Mouse (Mus musculus) cerebellum, adult 2 months (tissue): ENCODE measurements at regions not wholly inside any gene's neighbourhood (a gene's known extent, or its start where the extent isn't known, plus 50 kb on each side); places are given as distances from the start of the nearest gene placed in this dataset.
"Not testable (repeated sequence)": the region's sequence is repeated elsewhere in the genome, so short reads cannot be mapped to it uniquely, and the experiment has no call there.

Source experiments
- DNase-seq, 2 experiments: peaks; one replicate each; pipeline ENCODE4 v3.0.0; 2021
- H3K27ac ChIP-seq: fragments of 200-500 bp; 2 replicates; pipeline ENCODE4 v1.5.1; 2012; ENCODE audit warnings: low read length, control low read depth, inconsistent platforms; ENCODE audit not compliant: insufficient read depth
- H3K27me3 ChIP-seq: fragments of 200-500 bp; 2 replicates; pipeline ENCODE4 v1.6.1; 2012; ENCODE audit warnings: inconsistent platforms, mild to moderate bottlenecking, low read length, moderate library complexity; ENCODE audit not compliant: control insufficient read depth, insufficient read depth
- H3K4me1 ChIP-seq: fragments of 200-500 bp; 2 replicates; pipeline ENCODE4 v1.6.1; 2011; ENCODE audit warnings: low read length; ENCODE audit not compliant: control insufficient read depth, insufficient read depth
- H3K4me3 ChIP-seq: fragments of 200-500 bp; replicated peaks from 2 replicates; pipeline ENCODE3; 2011; ENCODE audit warnings: mild to moderate bottlenecking, low read depth, low read length, control low read depth; ENCODE audit not compliant: insufficient read depth
- CTCF ChIP-seq: fragments of 200-500 bp; IDR thresholded peaks from 2 replicates; pipeline ENCODE4 v1.5.1; 2011; ENCODE audit warnings: low read depth, mild to moderate bottlenecking, control low read depth, low read length, moderate library complexity, borderline replicate concordance; ENCODE audit not compliant: insufficient read depth
- POLR2A ChIP-seq: fragments of 200-500 bp; IDR thresholded peaks from 2 replicates; pipeline ENCODE4 v1.6.1; 2011; ENCODE audit warnings: low read length, control low read depth, borderline replicate concordance; ENCODE audit not compliant: insufficient read depth
- WGBS: fragments of 180-500 bp; shearing (Covaris S2); methylation state at CpG from one replicate; pipeline ENCODE4 v1.1.7; 2018; 5-methylcytosine and 5-hydroxymethylcytosine counted together

DNA sequence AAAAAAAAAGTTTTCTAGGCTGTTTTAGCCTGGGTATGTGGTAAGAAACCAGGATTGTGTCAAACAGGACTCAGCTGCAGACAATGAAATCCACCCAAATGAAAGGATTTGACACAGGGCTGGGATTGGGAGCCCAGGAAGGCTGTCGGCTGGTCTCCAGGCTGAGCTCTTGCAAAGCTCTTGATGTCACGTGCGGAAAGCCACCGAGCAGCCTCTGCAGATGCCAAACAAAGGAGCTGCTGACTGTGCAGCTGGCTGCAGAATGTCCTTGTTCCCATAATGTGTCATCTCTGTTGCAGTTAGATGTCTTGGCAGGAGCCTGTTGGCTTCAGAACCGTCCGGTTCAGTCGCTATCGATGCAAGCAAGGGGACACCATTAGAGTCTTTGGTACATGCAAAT, 56.1 kb downstream of the Bbs10 start:
- WGBS, result 19% methylated on average over 8 of the region's 8 CpGs
- no peak for DNase-seq
- H3K4me3 ChIP-seq, result no peak overlapping the region
- TF ChIP-seq POLR2A (no peak), CTCF (no peak)
- no peak overlapping the region for H3K27ac ChIP-seq
- no peaks in the 10 kb centered on the region for H3K27me3 ChIP-seq
- H3K4me1 ChIP-seq, result no peaks in the 10 kb centered on the region

DNA sequence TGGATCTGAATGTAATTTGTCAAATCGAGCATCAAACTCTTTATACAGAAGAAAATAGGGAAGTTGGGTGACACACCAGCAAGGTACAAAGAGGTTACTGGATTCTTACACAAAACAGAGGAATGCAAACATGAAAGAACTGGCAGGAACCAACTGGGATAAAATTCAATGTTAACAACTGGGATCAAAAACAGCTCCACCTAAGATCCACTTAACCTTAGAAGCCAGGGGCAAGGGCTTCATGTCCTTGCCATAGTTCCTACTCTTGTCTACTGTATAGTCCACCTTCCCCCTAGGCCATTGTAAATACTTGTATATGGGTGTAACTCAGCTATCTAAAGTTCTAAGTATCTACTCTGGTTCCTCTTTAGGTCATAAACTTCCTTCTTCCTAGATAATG, 59.9 kb downstream of the Bbs10 start:
- DNase-seq, result not testable (repeated sequence)

DNA sequence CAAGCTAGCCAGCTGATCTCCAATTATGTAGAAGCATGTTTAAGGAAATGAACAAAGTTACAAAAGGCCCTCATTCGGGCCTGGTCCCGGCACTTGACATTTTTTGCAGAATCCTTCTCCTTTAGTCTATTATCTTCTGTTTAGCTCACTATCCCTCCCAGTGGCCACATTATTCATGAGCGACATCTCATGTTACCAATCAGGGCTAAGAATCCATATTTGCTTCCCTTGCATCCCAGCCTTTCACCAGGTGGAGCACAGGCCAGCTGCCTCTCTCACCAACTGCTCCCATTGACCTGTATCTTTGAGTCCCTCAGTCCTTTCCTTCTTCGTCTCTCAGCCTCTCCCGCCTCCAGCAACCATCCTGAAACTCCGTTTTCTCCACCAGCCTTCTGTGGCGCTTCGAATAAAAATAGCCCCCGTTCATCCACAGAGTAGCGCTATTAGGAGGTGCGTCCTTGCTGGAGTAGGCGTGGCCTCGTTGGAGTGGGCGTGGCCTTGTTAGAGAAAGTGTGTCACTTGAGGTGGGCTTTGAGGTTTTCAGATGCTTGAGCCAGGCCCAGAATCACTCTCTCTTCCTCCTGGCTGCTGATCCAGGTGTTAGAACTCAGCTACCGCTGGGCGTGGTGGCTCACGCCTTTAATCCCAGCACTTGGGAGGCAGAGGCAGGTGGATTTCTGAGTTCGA, 63.4 kb downstream of the Bbs10 start:
- Histone ChIP-seq H3K4me1 (no peaks in the 10 kb centered on the region), H3K27me3 (no peaks in the 10 kb centered on the region), H3K4me3 (no peak overlapping the region), H3K27ac (no peak overlapping the region)
- 90% methylated on average over 18 of the region's 18 CpGs for WGBS
- TF ChIP-seq POLR2A (no peak), CTCF (no peak)
- DNase-seq, result no peak

More for the DNA sequence above, 59.9 kb downstream of the Bbs10 start:
- H3K27me3 ChIP-seq, H3K27ac ChIP-seq, H3K4me3 ChIP-seq, H3K4me1 ChIP-seq: not testable (repeated sequence)
- WGBS, result 88% methylated on average over 1 of the region's 1 CpGs

GRCm38 (mm10) chr10:111363729-111364617, 65.5 kb downstream of the Bbs10 start:
- no peaks in the 10 kb centered on the region for H3K27me3 ChIP-seq
- TF ChIP-seq POLR2A, result no peak
- TF ChIP-seq CTCF, result no peak
- no peaks in the 10 kb centered on the region for H3K4me1 ChIP-seq
- H3K27ac ChIP-seq, result no peak overlapping the region
- WGBS, result 46% methylated on average over 14 of the region's 14 CpGs
- DNase-seq, result no peak
- no peak overlapping the region for H3K4me3 ChIP-seq

GRCm38 (mm10) chr10:111365011-111365410, 66.5 kb downstream of the Bbs10 start:
- no peak for DNase-seq
- TF ChIP-seq POLR2A (no peak), CTCF (no peak)
- Histone ChIP-seq H3K27ac (no peak overlapping the region), H3K27me3 (no peaks in the 10 kb centered on the region), H3K4me3 (no peak overlapping the region), H3K4me1 (no peaks in the 10 kb centered on the region)
- WGBS, result 77% methylated on average over 5 of the region's 5 CpGs

- H3K4me3 ChIP-seq, H3K27me3 ChIP-seq, H3K27ac ChIP-seq, H3K4me1 ChIP-seq, DNase-seq: not testable (repeated sequence)
- 80% methylated on average over 3 of the region's 3 CpGs for WGBS
Measured at GRCm38 (mm10) chr10:111369046-111369445, 70.6 kb downstream of the Bbs10 start.

DNA sequence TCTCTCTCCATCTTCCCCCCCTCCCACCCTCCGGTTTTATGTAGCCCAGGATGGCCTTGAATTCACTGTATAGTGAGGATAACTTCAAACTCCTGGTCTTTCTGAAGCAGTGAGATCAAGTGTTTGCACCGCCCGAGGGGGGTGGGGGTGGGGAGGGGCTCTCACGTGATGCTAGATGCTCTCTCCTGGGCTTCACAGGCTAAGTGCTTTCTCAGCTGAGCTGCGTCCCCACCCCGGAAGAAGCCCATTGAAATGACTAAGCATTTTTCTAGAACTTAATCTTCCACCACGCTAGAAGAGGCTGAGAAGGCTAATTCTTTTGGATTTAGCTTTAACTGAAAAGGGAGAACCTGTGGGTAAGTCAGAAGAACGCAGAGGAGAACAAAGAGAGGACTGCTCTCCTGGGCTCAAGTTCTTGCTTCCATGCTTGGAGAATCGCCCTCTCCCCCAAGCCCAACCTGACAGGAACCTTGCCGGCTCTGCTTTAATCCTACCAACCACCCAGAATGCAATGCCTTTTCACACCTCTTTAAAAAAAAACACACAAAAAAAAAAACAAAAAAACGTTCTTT, 79.7 kb downstream of the Bbs10 start:
- no peak for TF ChIP-seq CTCF
- no peak for TF ChIP-seq POLR2A
- H3K27ac ChIP-seq, result no peak overlapping the region
- WGBS, result 59% methylated on average over 11 of the region's 11 CpGs
- no peaks in the 10 kb centered on the region for H3K27me3 ChIP-seq
- no peak overlapping the region for H3K4me3 ChIP-seq
- H3K4me1 ChIP-seq, result peaks cover 2% of the 10 kb centered on the region; the same call in 1 of the 2 replicates
- DNase-seq, result no peak

- H3K27me3 ChIP-seq, result no peaks in the 10 kb centered on the region
- WGBS, result 28% methylated on average over 15 of the region's 15 CpGs
- H3K4me1 ChIP-seq, result peaks cover 2% of the 10 kb centered on the region; the same call in 1 of the 2 replicates
- TF ChIP-seq POLR2A, result no peak
- no peak for TF ChIP-seq CTCF
- DNase-seq, result peak; percentile 59 to 62
- no peak overlapping the region for H3K27ac ChIP-seq
- H3K4me3 ChIP-seq, result no peak overlapping the region
Measured at GRCm38 (mm10) chr10:111381689-111382088, 83.2 kb downstream of the Bbs10 start.
